Mouse (Mus musculus): ENCODE data around the gene Pi4ka. TPM values are rescaled to one million over a fixed set of nuclear protein-coding genes. Genes with fewer than 3 reads are reported as not detected.

The Pi4ka gene
- polyA plus RNA-seq, 1 experiment from 2014 or later, result 25.6 TPM

Other genes with a start within 250 kb of the Pi4ka start
- gene Ube2l3, start 203.7 kb downstream of the Pi4ka start, polyA plus RNA-seq (2016; fragmentation: Nextera tagmentation; extraction: Ambion mirVana), result 275 and 283 TPM in 2 replicates
- 0.12 and 0.17 TPM in 2 replicates for gene Rimbp3, start 197.7 kb downstream of the Pi4ka start, polyA plus RNA-seq (2016; fragmentation: Nextera tagmentation; extraction: Ambion mirVana)
- 4.8 and 5.3 TPM in 2 replicates for gene Hic2, start 172.7 kb downstream of the Pi4ka start, polyA plus RNA-seq (2016; fragmentation: Nextera tagmentation; extraction: Ambion mirVana)
- gene Tmem191c, start 130.2 kb downstream of the Pi4ka start, polyA plus RNA-seq (2016; fragmentation: Nextera tagmentation; extraction: Ambion mirVana), result 4.7 and 5.3 TPM in 2 replicates
- gene Serpind1, start 74.9 kb downstream of the Pi4ka start, polyA plus RNA-seq (2016; fragmentation: Nextera tagmentation; extraction: Ambion mirVana), result 107 and 111 TPM in 2 replicates
- gene Snap29, start 328 bp downstream of the Pi4ka start, polyA plus RNA-seq (2016; fragmentation: Nextera tagmentation; extraction: Ambion mirVana), result 10.6 and 10.8 TPM in 2 replicates
- 37.9 and 41.6 TPM in 2 replicates for gene Crkl, start 45.7 kb upstream of the Pi4ka start, polyA plus RNA-seq (2016; fragmentation: Nextera tagmentation; extraction: Ambion mirVana)
- 0.83 and 0.98 TPM in 2 replicates for gene Aifm3, start 83.3 kb upstream of the Pi4ka start, polyA plus RNA-seq (2016; fragmentation: Nextera tagmentation; extraction: Ambion mirVana)
- 31.4 and 34.8 TPM in 2 replicates for gene Lztr1, start 102.4 kb upstream of the Pi4ka start, polyA plus RNA-seq (2016; fragmentation: Nextera tagmentation; extraction: Ambion mirVana)
- 34.2 and 36.6 TPM in 2 replicates for gene Thap7, start 124.8 kb upstream of the Pi4ka start, polyA plus RNA-seq (2016; fragmentation: Nextera tagmentation; extraction: Ambion mirVana)
- 0.07 TPM in 1 of 2 replicates, not detected in the other for gene Lrrc74b, start 154.9 kb upstream of the Pi4ka start, polyA plus RNA-seq (2016; fragmentation: Nextera tagmentation; extraction: Ambion mirVana)
- 0.08 TPM in 2 replicates for gene P2rx6, start 155.6 kb upstream of the Pi4ka start, polyA plus RNA-seq (2016; fragmentation: Nextera tagmentation; extraction: Ambion mirVana)
- 1.7 TPM in 2 replicates for gene Slc7a4, start 176.9 kb upstream of the Pi4ka start, polyA plus RNA-seq (2016; fragmentation: Nextera tagmentation; extraction: Ambion mirVana)
- 31.3 and 31.8 TPM in 2 replicates for gene Smpd4, start 213.0 kb upstream of the Pi4ka start, polyA plus RNA-seq (2016; fragmentation: Nextera tagmentation; extraction: Ambion mirVana)
- 3.0 and 3.2 TPM in 2 replicates for gene Ccdc74a, start 240.2 kb upstream of the Pi4ka start, polyA plus RNA-seq (2016; fragmentation: Nextera tagmentation; extraction: Ambion mirVana)